Mouse (Mus musculus): ENCODE measurements around the gene Slc8a1. TPM values are rescaled to one million over a fixed set of nuclear protein-coding genes. Genes with fewer than 3 reads are reported as not detected.

The Slc8a1 gene
- polyA plus RNA-seq, 1 experiment from 2014 or later, result 6.6 TPM

DNA sequence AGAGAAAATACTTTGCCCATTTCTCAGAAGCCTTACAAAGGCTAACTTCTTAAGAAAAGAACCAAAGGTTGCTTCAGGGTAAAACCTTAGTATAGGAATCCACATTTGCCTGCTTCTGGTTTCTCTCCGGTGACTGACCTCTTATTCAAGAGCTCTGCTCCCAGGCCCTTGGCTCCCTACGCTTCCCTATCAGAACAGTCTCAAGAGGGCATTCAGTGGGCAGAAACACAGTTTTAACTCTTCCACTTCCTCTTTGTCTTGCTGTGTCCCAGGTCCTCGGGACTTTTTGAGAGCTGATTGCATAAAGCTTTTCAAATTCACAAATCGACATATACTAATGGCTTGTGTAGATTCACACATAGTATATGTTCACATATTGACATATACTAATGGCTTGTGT lies 73.3 kb downstream of the Slc8a1 start:
- no peak for ATAC-seq (ENCODE audit: insufficient read depth, low FRiP score)
- Histone ChIP-seq H3K9ac (ENCODE audit: low read length) (no peak overlapping the region), H3K9me3 (replicated peaks; ENCODE audit: control insufficient read depth, low read length) (no peaks in the 10 kb centered on the region), H3K4me2 (ENCODE audit: low read depth, low read length) (no peak overlapping the region), H3K27me3 (ENCODE audit: control insufficient read depth, insufficient read depth, low read length) (no peaks in the 10 kb centered on the region), H3K36me3 (ENCODE audit: control insufficient read depth, insufficient read depth, low read length) (no peaks in the 10 kb centered on the region), H3K4me1 (ENCODE audit: control insufficient read depth, insufficient read depth, low read length) (peaks cover 16% of the 10 kb centered on the region; the same call in 1 of the 2 replicates), H3K27ac (ENCODE audit: low read length) (no peak overlapping the region), H3K4me3 (replicated peaks; ENCODE audit: low read length) (no peak overlapping the region)
- WGBS, result 80% methylated on average over 4 of the region's 4 CpGs

GRCm38 (mm10) chr17:81657828-81658227 lies 80.3 kb downstream of the Slc8a1 start:
- Histone ChIP-seq H3K27ac (ENCODE audit: low read length) (no peak overlapping the region), H3K36me3 (ENCODE audit: control insufficient read depth, insufficient read depth, low read length) (no peaks in the 10 kb centered on the region), H3K4me1 (ENCODE audit: control insufficient read depth, insufficient read depth, low read length) (no peaks in the 10 kb centered on the region), H3K4me2 (ENCODE audit: low read depth, low read length) (no peak overlapping the region), H3K9ac (ENCODE audit: low read length) (no peak overlapping the region), H3K9me3 (replicated peaks; ENCODE audit: control insufficient read depth, low read length) (no peaks in the 10 kb centered on the region), H3K4me3 (replicated peaks; ENCODE audit: low read length) (no peak overlapping the region), H3K27me3 (ENCODE audit: control insufficient read depth, insufficient read depth, low read length) (no peaks in the 10 kb centered on the region)
- WGBS, result 78% methylated on average over 1 of the region's 1 CpGs
- ATAC-seq (ENCODE audit: insufficient read depth, low FRiP score), result no peak

- no peak overlapping the region for H3K4me2 ChIP-seq (ENCODE audit: low read depth, low read length)
- no peaks in the 10 kb centered on the region for H3K36me3 ChIP-seq (ENCODE audit: control insufficient read depth, insufficient read depth, low read length)
- no peak overlapping the region for H3K27ac ChIP-seq (ENCODE audit: low read length)
- no peak overlapping the region for H3K9ac ChIP-seq (ENCODE audit: low read length)
- ATAC-seq (ENCODE audit: insufficient read depth, low FRiP score), result no peak
- no peaks in the 10 kb centered on the region for H3K27me3 ChIP-seq (ENCODE audit: control insufficient read depth, insufficient read depth, low read length)
- WGBS, result 90% methylated on average over 2 of the region's 2 CpGs
- no peak overlapping the region for H3K4me3 ChIP-seq (replicated peaks; ENCODE audit: low read length)
- no peaks in the 10 kb centered on the region for H3K9me3 ChIP-seq (replicated peaks; ENCODE audit: control insufficient read depth, low read length)
- H3K4me1 ChIP-seq (ENCODE audit: control insufficient read depth, insufficient read depth, low read length), result no peaks in the 10 kb centered on the region
Observed at GRCm38 (mm10) chr17:81654548-81654947, 83.6 kb downstream of the Slc8a1 start.

DNA sequence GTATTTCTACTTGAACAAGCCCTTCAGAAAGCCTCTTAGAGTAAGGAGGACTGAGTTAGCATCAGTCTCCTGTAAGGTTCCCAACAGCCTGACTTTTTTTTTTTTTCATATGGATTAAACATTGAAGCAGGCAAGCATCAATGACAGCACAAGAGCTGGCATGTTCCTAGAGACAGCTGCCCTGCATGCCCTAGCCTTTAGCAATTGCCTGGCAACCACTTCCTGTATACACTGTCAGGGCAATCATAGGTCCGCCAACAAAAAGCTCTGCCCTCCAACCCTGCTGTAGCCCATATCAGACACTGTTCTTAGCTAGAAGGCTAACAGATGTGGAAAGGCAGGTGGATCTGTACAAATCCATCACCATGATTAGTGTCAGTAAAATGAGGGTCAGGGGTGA lies 85.2 kb downstream of the Slc8a1 start:
- H3K4me3 ChIP-seq (replicated peaks; ENCODE audit: low read length), result no peak overlapping the region
- ATAC-seq (ENCODE audit: insufficient read depth, low FRiP score), result no peak
- no peaks in the 10 kb centered on the region for H3K9me3 ChIP-seq (replicated peaks; ENCODE audit: control insufficient read depth, low read length)
- no peaks in the 10 kb centered on the region for H3K27me3 ChIP-seq (ENCODE audit: control insufficient read depth, insufficient read depth, low read length)
- H3K4me2 ChIP-seq (ENCODE audit: low read depth, low read length), result no peak overlapping the region
- no peaks in the 10 kb centered on the region for H3K36me3 ChIP-seq (ENCODE audit: control insufficient read depth, insufficient read depth, low read length)
- H3K4me1 ChIP-seq (ENCODE audit: control insufficient read depth, insufficient read depth, low read length), result no peaks in the 10 kb centered on the region
- 46% methylated on average over 1 of the region's 1 CpGs for whole genome bisulfite sequencing
- H3K9ac ChIP-seq (ENCODE audit: low read length), result no peak overlapping the region
- no peak overlapping the region for H3K27ac ChIP-seq (ENCODE audit: low read length)

GRCm38 (mm10) chr17:81636822-81637221 lies 101.4 kb downstream of the Slc8a1 start:
- 74% methylated on average over 2 of the region's 2 CpGs for WGBS
- no peak overlapping the region for H3K9ac ChIP-seq (ENCODE audit: low read length)
- no peak overlapping the region for H3K4me3 ChIP-seq (replicated peaks; ENCODE audit: low read length)
- no peaks in the 10 kb centered on the region for H3K36me3 ChIP-seq (ENCODE audit: control insufficient read depth, insufficient read depth, low read length)
- H3K27me3 ChIP-seq (ENCODE audit: control insufficient read depth, insufficient read depth, low read length), result no peaks in the 10 kb centered on the region
- no peaks in the 10 kb centered on the region for H3K4me1 ChIP-seq (ENCODE audit: control insufficient read depth, insufficient read depth, low read length)
- no peak for ATAC-seq (ENCODE audit: insufficient read depth, low FRiP score)
- no peak overlapping the region for H3K27ac ChIP-seq (ENCODE audit: low read length)
- no peak overlapping the region for H3K4me2 ChIP-seq (ENCODE audit: low read depth, low read length)
- H3K9me3 ChIP-seq (replicated peaks; ENCODE audit: control insufficient read depth, low read length), result no peaks in the 10 kb centered on the region

GRCm38 (mm10) chr17:81630471-81630870 lies 107.7 kb downstream of the Slc8a1 start:
- H3K9me3 ChIP-seq (replicated peaks; ENCODE audit: control insufficient read depth, low read length), result no peaks in the 10 kb centered on the region
- H3K27ac ChIP-seq (ENCODE audit: low read length), result no peak overlapping the region
- no peak overlapping the region for H3K4me2 ChIP-seq (ENCODE audit: low read depth, low read length)
- no peaks in the 10 kb centered on the region for H3K4me1 ChIP-seq (ENCODE audit: control insufficient read depth, insufficient read depth, low read length)
- ATAC-seq (ENCODE audit: insufficient read depth, low FRiP score), result no peak
- H3K4me3 ChIP-seq (replicated peaks; ENCODE audit: low read length), result no peak overlapping the region
- H3K27me3 ChIP-seq (ENCODE audit: control insufficient read depth, insufficient read depth, low read length), result no peaks in the 10 kb centered on the region
- 78% methylated on average over 2 of the region's 2 CpGs for WGBS
- H3K9ac ChIP-seq (ENCODE audit: low read length), result no peak overlapping the region
- no peaks in the 10 kb centered on the region for H3K36me3 ChIP-seq (ENCODE audit: control insufficient read depth, insufficient read depth, low read length)

DNA sequence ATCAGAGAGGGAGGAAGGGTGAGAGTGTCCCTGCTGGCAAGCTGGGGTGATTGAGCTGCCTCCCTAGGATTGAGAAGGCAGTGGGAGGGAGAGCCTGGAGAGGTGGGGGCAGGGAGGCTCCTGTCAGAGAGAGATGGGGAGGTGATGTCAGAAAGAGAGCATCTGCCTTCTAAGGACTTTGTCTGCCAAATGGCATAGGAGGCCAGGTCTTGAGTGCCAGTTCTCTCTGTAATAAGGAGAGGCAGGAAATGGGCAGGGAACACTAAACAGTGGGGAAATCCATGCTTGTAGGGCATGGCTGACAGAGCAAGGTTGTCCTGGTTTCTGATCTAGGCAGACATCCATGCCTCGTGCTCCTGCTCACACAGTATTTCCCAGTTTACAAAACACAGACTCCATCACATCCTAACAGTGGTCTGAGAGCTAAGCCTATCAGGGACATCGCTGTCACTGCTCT lies 117.0 kb downstream of the Slc8a1 start:
- no peak overlapping the region for H3K27ac ChIP-seq (ENCODE audit: low read length)
- 61% methylated on average over 2 of the region's 2 CpGs for WGBS
- no peak overlapping the region for H3K4me2 ChIP-seq (ENCODE audit: low read depth, low read length)
- H3K4me1 ChIP-seq (ENCODE audit: control insufficient read depth, insufficient read depth, low read length), result no peaks in the 10 kb centered on the region
- H3K36me3 ChIP-seq (ENCODE audit: control insufficient read depth, insufficient read depth, low read length), result no peaks in the 10 kb centered on the region
- no peak overlapping the region for H3K4me3 ChIP-seq (replicated peaks; ENCODE audit: low read length)
- no peak overlapping the region for H3K9ac ChIP-seq (ENCODE audit: low read length)
- 0 out of 2 replicates have a peak, but pooled peaks cover 5% of the 10 kb centered on the region for H3K9me3 ChIP-seq (replicated peaks; ENCODE audit: control insufficient read depth, low read length)
- no peak for ATAC-seq (ENCODE audit: insufficient read depth, low FRiP score)
- H3K27me3 ChIP-seq (ENCODE audit: control insufficient read depth, insufficient read depth, low read length), result no peaks in the 10 kb centered on the region

DNA sequence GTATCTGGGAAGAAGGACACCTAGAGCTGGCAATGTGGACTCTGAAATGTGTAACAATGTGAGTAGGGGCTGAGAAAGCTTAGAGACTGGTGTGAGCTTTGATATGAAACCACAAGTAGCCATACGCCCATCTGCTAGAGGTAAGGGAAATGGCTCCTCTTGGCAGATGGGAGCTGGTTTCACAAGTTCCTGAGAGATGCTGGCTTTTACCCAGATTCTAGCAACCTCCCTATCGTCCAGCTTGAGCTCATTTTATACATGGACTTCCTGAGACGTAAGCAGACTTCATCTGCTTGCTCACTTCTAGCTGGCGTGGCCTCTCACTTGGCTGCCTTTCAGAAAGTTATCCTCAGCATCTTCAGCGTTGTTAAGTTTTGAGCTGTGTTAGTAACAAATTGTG lies 119.7 kb downstream of the Slc8a1 start:
- peak; percentile 47; the same call in 1 of the 2 replicates for ATAC-seq (ENCODE audit: insufficient read depth, low FRiP score)
- WGBS, result 44% methylated on average over 5 of the region's 5 CpGs
- Histone ChIP-seq H3K4me3 (replicated peaks; ENCODE audit: low read length) (no peak overlapping the region), H3K27ac (ENCODE audit: low read length) (peak overlapping the region; percentile 42; the same call in 1 of the 2 replicates), H3K9ac (ENCODE audit: low read length) (no peak overlapping the region), H3K4me1 (ENCODE audit: control insufficient read depth, insufficient read depth, low read length) (no peaks in the 10 kb centered on the region), H3K27me3 (ENCODE audit: control insufficient read depth, insufficient read depth, low read length) (no peaks in the 10 kb centered on the region), H3K36me3 (ENCODE audit: control insufficient read depth, insufficient read depth, low read length) (no peaks in the 10 kb centered on the region), H3K4me2 (ENCODE audit: low read depth, low read length) (no peak overlapping the region), H3K9me3 (replicated peaks; ENCODE audit: control insufficient read depth, low read length) (0 out of 2 replicates have a peak, but pooled peaks cover 5% of the 10 kb centered on the region)

- WGBS, result 77% methylated on average over 4 of the region's 4 CpGs
- no peaks in the 10 kb centered on the region for H3K36me3 ChIP-seq (ENCODE audit: control insufficient read depth, insufficient read depth, low read length)
- H3K27ac ChIP-seq (ENCODE audit: low read length), result no peak overlapping the region
- no peak for ATAC-seq (ENCODE audit: insufficient read depth, low FRiP score)
- 0 out of 2 replicates have a peak, but pooled peaks cover 5% of the 10 kb centered on the region for H3K9me3 ChIP-seq (replicated peaks; ENCODE audit: control insufficient read depth, low read length)
- H3K4me1 ChIP-seq (ENCODE audit: control insufficient read depth, insufficient read depth, low read length), result no peaks in the 10 kb centered on the region
- H3K4me3 ChIP-seq (replicated peaks; ENCODE audit: low read length), result no peak overlapping the region
- no peak overlapping the region for H3K4me2 ChIP-seq (ENCODE audit: low read depth, low read length)
- H3K9ac ChIP-seq (ENCODE audit: low read length), result no peak overlapping the region
- no peaks in the 10 kb centered on the region for H3K27me3 ChIP-seq (ENCODE audit: control insufficient read depth, insufficient read depth, low read length)
Observed at GRCm38 (mm10) chr17:81616326-81616725, 121.9 kb downstream of the Slc8a1 start.

Measured in stomach, embryonic 16.5 days (tissue).